Mouse (Mus musculus) spleen, adult 10 weeks (tissue): ENCODE measurements around the gene Asic5. TPM values are rescaled to one million over a fixed set of nuclear protein-coding genes. Genes with fewer than 3 reads are reported as not detected.

Experiments
- polyA plus RNA-seq: library from polyadenylated mRNA; stranded (reverse); fragments of 350-450 nt; fragmentation: Illumina TruSeq; extraction: RNeasy Lipid Tissue Mini Kit (QIAGEN cat#74804); gene quantifications from one replicate; pipeline ENCODE4 v1.2.3, GENCODE M21; 2015; ENCODE audit warnings: low replicate concordance; ENCODE audit not compliant: insufficient read depth

The Asic5 gene
- polyA plus RNA-seq, result not detected

DNA sequence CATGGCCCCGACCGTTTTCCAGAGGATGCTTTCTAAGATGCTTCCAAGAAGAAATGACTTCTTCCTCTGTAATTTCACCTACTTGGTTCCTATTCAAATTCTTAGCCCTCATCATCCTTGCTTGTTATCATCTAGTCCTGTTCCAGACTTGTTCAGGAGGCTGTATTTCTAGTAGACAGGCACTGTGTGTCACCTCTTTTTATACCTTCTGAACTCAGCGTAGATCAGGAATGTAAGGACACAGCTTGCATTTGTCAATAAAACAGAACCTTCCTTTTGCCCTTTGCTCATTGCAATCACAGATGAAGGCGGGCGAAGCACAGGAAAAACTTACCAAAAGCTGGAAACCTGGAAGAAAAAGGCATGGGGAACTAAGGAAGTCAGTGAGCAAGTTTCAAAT, at the start of gene Asic5:
TSS of gene Asic5 (plus strand) at position 301 of the 400 bp plus-strand sequence.

GRCm38 (mm10) chr3:81976102-81976501, 6.0 kb upstream of the Asic5 start, which contains the start of gene Tdo2:
Gene Tdo2, minus strand, starts transcription at chr3:81976202.

Other genes starting within 250 kb of the Asic5 start
- 102 TPM for gene Ctso, start 49.7 kb upstream of the Asic5 start, polyA plus RNA-seq
- gene Tdo2, start 6.1 kb upstream of the Asic5 start, polyA plus RNA-seq, result 0.07 TPM
- gene Gucy1b1, start 92.4 kb downstream of the Asic5 start, polyA plus RNA-seq, result 13.2 TPM
- gene Gucy1a1, start 163.5 kb downstream of the Asic5 start, polyA plus RNA-seq, result 39.5 TPM